Mouse (Mus musculus): ENCODE measurements around the gene Gpr33.

Gpr33 gene

GRCm38 (mm10) chr12:51983625-51984024 is 44.2 kb downstream of the Gpr33 start:
- DNase-seq: no peak

DNA sequence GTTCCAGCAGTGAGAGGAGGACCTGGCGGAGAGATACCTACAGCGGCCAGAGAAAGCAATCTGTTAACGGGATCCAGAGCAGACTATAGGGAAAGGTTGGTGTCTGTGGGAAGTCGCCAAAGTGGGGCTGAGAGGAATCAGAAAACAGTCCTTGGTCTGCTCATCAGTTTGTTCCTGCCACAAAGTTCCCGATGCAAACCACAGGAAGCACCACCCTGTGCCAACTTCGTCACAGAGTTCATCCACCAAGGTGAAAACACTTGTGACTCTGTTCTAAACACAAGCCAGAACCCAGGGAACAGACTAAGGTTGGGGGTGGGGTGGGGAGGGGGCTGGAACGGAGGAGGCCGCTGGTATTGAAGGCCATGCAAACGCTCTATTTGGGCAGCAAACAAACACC is 51.3 kb downstream of the Gpr33 start:
- no peak for DNase-seq

DNA sequence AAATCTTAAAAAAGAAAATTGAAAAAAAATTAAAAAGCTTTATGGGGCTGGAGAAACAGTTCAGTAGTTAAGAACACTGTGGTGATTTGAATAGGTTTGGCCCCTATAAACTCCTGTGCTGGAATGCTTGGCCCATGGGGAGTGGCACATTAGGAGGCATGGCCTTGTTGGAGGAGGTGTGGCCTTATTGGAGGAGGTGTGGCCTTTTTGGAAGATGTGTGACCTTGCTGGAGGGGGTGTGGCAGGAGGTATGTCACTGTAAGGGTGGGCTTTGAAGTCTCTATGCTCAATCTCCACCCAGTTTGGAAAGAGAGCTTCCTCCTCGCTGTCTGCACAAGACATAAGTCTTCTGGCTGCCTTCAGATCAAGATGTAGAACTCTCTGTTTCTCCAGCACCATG is 53.5 kb downstream of the Gpr33 start:
- no peak for DNase-seq

Data from retina, postnatal 1 day (tissue).